Mouse (Mus musculus) ovary, postnatal 36 days (tissue): ENCODE measurements around the gene Phlpp2.

ENCODE experiments used
- DNase-seq: peaks from one replicate; pipeline ENCODE4 v3.0.0; 2022; ENCODE audit warnings: low spot score, mixed read lengths

Gene Phlpp2

GRCm38 (mm10) chr8:109963421-109963820 lies 95.1 kb downstream of the Phlpp2 start:
- DNase-seq = no peak

DNA sequence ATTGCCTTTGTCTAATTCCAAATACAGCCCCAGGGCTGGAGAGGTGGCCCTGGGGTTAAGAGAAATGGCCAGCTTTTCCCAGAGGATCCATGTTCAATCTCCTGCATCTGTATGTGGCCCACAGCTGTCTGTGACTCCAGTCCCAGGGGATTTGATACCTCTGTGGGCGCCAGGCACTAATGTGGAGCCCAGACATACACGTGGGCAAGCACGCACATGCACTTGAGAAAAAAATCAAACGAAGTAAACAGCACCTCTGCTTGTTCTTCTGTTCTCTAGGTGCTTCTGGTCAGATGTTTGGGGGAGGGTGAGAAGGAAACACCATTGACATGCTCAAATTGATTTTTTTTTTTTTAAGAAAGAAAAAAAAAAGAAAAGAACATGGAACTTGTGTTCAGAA lies 95.8 kb downstream of the Phlpp2 start:
- DNase-seq = no peak

- no peak for DNase-seq
Observed at GRCm38 (mm10) chr8:109968837-109969236, 100.5 kb downstream of the Phlpp2 start.

DNA sequence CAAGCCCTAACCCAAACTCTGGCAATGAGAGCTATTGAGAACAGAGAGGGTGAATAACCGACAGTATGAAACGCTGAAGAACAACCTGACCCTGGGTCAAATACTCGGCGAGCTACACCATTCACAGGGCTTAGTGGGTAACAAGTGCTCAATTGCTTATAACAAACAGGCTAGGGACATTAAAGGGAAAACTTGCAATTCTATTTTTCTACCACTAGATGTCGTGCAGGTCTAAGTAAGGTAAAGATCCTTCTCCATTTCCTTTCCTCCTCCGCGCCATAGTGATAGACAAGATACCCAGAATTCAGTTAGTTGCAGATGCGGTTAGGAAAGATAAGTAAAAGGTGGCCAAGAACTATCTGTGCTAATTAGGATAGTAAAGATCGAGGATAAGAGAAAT lies 102.0 kb downstream of the Phlpp2 start:
- DNase-seq = no peak

DNA sequence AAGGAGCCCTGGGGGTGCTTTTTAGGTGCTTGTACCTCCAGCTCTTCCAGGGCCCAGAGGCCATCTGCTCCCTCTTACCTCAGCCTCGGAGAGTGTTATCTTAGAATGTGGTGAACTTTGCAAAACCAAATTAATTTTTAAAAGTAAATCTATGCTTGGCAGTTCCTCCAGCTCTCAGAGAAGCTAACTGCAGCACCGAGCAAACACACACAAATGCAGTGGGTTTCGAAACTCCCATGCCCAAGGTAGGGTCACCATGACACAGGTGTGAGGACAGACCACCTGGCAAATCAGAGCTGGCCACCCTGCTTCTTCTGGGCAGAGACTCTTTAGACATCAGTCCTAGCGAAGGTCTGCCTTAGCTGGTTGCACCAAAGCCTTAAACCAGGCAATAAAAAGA lies 104.6 kb downstream of the Phlpp2 start:
- DNase-seq = no peak

DNA sequence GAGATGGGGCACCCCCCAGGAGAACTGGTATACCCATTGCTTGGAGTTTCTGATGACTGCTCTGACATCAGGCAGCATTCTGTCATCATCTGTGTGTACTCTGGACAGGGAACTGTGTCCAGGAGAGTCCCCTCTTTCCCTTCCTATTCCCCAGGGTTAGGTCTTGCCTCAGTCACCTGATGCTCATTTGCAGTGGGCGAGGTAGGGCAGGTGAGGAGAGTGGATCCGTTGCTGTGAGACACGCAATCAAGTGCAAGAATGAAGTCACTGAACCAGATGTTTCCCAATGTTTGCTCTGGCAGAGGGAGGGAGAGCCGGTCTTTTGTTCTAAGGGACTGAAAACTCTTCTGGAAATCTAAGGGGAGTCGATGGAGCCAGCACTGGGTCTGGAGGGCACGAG lies 111.0 kb downstream of the Phlpp2 start:
- no peak for DNase-seq

DNA sequence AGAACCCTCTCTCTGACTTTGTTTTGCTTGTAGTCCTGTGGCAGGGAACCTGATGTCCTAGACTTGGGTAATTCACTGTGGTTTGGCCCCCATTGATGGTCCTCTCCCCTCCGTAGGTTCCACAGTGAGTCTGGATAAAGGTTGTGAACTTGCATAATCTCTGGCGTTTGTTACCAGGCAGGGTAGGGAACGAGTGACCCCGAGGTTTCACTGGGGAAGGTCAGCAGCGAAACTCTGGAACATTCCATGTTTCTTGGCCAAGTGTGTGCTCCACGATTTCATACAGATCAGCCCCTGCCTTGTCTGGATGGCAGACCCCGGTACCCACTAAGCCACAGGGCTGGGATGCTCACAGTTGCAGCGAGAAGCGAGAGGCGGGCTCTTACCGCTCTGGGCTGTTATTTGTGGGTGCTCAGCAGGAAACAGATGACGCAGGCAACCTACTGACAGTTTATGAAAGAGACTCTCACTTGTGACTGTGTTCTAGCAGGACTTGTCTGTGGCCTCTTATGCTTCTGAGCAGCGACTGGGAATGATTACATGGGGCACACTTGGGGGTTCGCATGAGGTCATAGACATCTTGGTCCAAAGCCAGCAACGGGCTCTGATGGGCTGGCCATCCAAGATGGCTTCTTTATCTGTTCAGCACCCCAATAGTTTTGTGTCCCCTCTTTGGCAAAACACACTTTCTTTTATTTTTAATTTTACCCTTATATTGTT lies 114.2 kb downstream of the Phlpp2 start:
- DNase-seq = no peak

DNA sequence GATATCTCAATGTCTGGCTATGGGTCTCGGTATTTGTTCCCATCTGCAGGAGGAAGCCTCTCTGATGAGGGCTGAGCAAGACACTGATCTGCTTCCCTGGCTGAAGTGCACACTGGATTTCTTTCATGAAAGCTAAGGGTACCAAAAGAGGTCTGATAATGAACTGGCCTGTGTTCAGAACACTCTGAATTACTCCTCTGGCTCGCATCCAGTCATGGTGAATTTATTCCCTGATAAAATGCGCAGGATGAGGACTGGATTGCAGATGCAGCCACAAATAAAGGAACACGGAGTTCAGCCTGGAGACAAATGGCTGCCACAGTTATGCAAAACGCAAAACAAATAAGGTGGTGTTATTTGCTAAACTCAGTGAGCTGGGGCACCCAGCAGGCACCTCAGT lies 115.6 kb downstream of the Phlpp2 start:
- DNase-seq = no peak

GRCm38 (mm10) chr8:109986384-109986783 lies 118.0 kb downstream of the Phlpp2 start:
- DNase-seq = no peak

GRCm38 (mm10) chr8:109987776-109988175 lies 119.4 kb downstream of the Phlpp2 start:
- no peak for DNase-seq

GRCm38 (mm10) chr8:109989151-109989550 lies 120.8 kb downstream of the Phlpp2 start:
- DNase-seq = no peak

- no peak for DNase-seq
Observed at GRCm38 (mm10) chr8:109990224-109990623, 121.9 kb downstream of the Phlpp2 start, which contains the start of gene Tat. Gene Tat (plus strand): TSS chr8:109990437.

- DNase-seq = no peak
Observed at GRCm38 (mm10) chr8:109992166-109992565, 123.8 kb downstream of the Phlpp2 start.

DNA sequence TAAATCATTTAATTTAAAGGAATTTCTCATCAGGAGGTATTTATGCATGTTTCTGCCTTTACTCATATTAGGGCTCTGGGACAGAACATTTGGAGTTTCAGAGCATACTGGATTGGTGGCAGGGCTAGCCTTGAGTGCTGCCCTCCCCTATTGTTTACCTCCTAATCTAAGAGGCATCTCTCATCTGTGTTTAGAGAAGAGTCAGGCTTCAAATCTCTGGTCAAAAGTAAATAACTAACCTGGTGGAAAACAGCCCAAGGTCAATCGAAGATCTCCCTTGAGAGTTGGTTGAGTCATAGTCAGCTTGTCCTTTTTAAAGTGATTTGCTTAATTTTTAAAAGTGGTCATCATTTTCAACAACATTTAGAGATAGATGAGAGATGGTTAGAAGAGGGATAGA lies 124.6 kb downstream of the Phlpp2 start:
- no peak for DNase-seq
